Mouse (Mus musculus) CH12.LX (cell line): ENCODE measurements around the gene Nkapl. TPM values are rescaled to one million over a fixed set of nuclear protein-coding genes. Genes with fewer than 3 reads are reported as not detected.

Experiments
- DNase-seq: peaks from one replicate; pipeline ENCODE4 v3.0.0-alpha.2; 2013; ENCODE audit errors: extremely low read depth
- H3K27ac ChIP-seq: 2 replicates; pipeline ENCODE4 v1.5.1; 2012; ENCODE audit warnings: low read depth, mild to moderate bottlenecking, control low read depth, moderate library complexity; ENCODE audit not compliant: insufficient read depth
- H3K27me3 ChIP-seq: replicated peaks from 2 replicates; pipeline ENCODE3; 2012; ENCODE audit warnings: inconsistent platforms
- H3K36me3 ChIP-seq, 2 experiments: replicated peaks in 1 of 2; 2 replicates each; pipeline versions ENCODE3 to v1.6.1; 2012; ENCODE audit warnings: inconsistent platforms in 1 of 2, low read length in 1 of 2, mild to moderate bottlenecking in 1 of 2, mixed read lengths in 1 of 2, moderate library complexity in 1 of 2; ENCODE audit not compliant: control insufficient read depth in 1 of 2, insufficient read depth in 1 of 2
- H3K4me1 ChIP-seq, 2 experiments: 2 replicates each; pipeline ENCODE4 v1.6.1; 2012; ENCODE audit warnings: inconsistent platforms in 1 of 2, moderate library complexity in 1 of 2; ENCODE audit not compliant: insufficient read depth in 2 of 2, control insufficient read depth in 1 of 2
- H3K4me2 ChIP-seq: 2 replicates; pipeline ENCODE4 v1.6.1; 2012; ENCODE audit warnings: low read depth, mild to moderate bottlenecking, control low read depth; ENCODE audit not compliant: poor library complexity, insufficient read depth, severe bottlenecking
- H3K4me3 ChIP-seq, 3 experiments: fragments of 150-350 bp in 1 of 3; sonication (generic) in 1 of 3; replicated peaks in 1 of 3; 2 replicates each; pipeline versions ENCODE3 to v1.5.1; 2011 to 2012; ENCODE audit warnings: low read depth in 2 of 3, low read length in 2 of 3, mild to moderate bottlenecking in 2 of 3, moderate library complexity in 2 of 3, control low read depth in 1 of 3, improper control_type of control experiment in 1 of 3, inconsistent platforms in 1 of 3, mixed read lengths in 1 of 3; ENCODE audit not compliant: poor library complexity in 1 of 3
- H3K79me2 ChIP-seq: replicated peaks from 2 replicates; pipeline ENCODE4 v1.6.1; 2012; ENCODE audit warnings: mild to moderate bottlenecking, moderate library complexity; ENCODE audit not compliant: control insufficient read depth, poor library complexity, insufficient read depth, severe bottlenecking; ENCODE audit errors: extremely low read depth
- H3K9ac ChIP-seq: 2 replicates; pipeline ENCODE4 v1.6.1; 2012; ENCODE audit warnings: low read depth, mild to moderate bottlenecking, control low read depth, moderate library complexity; ENCODE audit not compliant: insufficient read depth
- H3K9me3 ChIP-seq: replicated peaks from 2 replicates; pipeline ENCODE3; 2012; ENCODE audit warnings: low read length, inconsistent platforms, mixed read lengths
- BHLHE40 ChIP-seq: IDR thresholded peaks from 2 replicates; pipeline ENCODE4 v1.6.1; 2011; ENCODE audit warnings: mild to moderate bottlenecking, low read depth, low read length, improper control_type of control experiment
- CTCF ChIP-seq, 2 experiments: IDR thresholded peaks in 1 of 2; conservative IDR thresholded peaks in 1 of 2; 2 replicates each; pipeline ENCODE4 v1.5.1; 2011 to 2012; ENCODE audit warnings: low read depth in 2 of 2, low read length in 2 of 2, improper control_type of control experiment in 1 of 2, inconsistent platforms in 1 of 2, mild to moderate bottlenecking in 1 of 2, moderate library complexity in 1 of 2
- ELF1 ChIP-seq: IDR thresholded peaks from 2 replicates; pipeline ENCODE4 v1.6.1; 2014; ENCODE audit warnings: low read depth, mild to moderate bottlenecking, inconsistent platforms, low read length, improper control_type of control experiment
- EP300 ChIP-seq: IDR thresholded peaks from 2 replicates; pipeline ENCODE4 v1.6.1; 2011; ENCODE audit warnings: low read length, improper control_type of control experiment
- ETS1 ChIP-seq: conservative IDR thresholded peaks from 2 replicates; pipeline ENCODE4 v1.6.1; 2012; ENCODE audit warnings: low read depth, mild to moderate bottlenecking, inconsistent platforms, low read length, improper control_type of control experiment, moderate library complexity
- HCFC1 ChIP-seq: IDR thresholded peaks from 2 replicates; pipeline ENCODE4 v1.6.1; 2012; ENCODE audit warnings: low read depth, mild to moderate bottlenecking, inconsistent platforms, low read length, improper control_type of control experiment
- JUN ChIP-seq: IDR thresholded peaks from 2 replicates; pipeline ENCODE4 v1.6.1; 2011; ENCODE audit warnings: low read depth, mild to moderate bottlenecking, low read length, improper control_type of control experiment, moderate library complexity; ENCODE audit not compliant: insufficient read depth
- KAT2A ChIP-seq: IDR thresholded peaks from 2 replicates; pipeline ENCODE4 v1.6.1; 2012; ENCODE audit warnings: low read length, improper control_type of control experiment, inconsistent platforms; ENCODE audit not compliant: insufficient replicate concordance
- MYC ChIP-seq: IDR thresholded peaks from 2 replicates; pipeline ENCODE4 v1.6.1; 2011; ENCODE audit warnings: low read depth, mild to moderate bottlenecking, improper control_type of control experiment, low read length
- POLR2AphosphoS2 ChIP-seq: IDR thresholded peaks from 2 replicates; pipeline ENCODE4 v1.6.1; 2011; ENCODE audit warnings: low read depth, low read length, improper control_type of control experiment
- SIN3A ChIP-seq: IDR thresholded peaks from 2 replicates; pipeline ENCODE4 v1.6.1; 2012; ENCODE audit warnings: low read length, improper control_type of control experiment, inconsistent platforms
- SMC3 ChIP-seq: IDR thresholded peaks from 2 replicates; pipeline ENCODE4 v1.6.1; 2011; ENCODE audit warnings: low read depth, low read length, improper control_type of control experiment
- USF2 ChIP-seq: conservative IDR thresholded peaks from 2 replicates; pipeline ENCODE4 v1.6.1; 2011; ENCODE audit warnings: low read depth, low read length, improper control_type of control experiment
- ZMIZ1 ChIP-seq: IDR thresholded peaks from 2 replicates; pipeline ENCODE4 v1.6.1; 2012; ENCODE audit warnings: low read depth, mild to moderate bottlenecking, inconsistent platforms, low read length, improper control_type of control experiment
- dilution Hi-C: fragments of 300-500 bp; cut with MboI; formaldehyde crosslinking; loops from 2 replicates; pipeline ENCODE4 v1.14.3; 2020; ENCODE audit warnings: low sequenced_read_pairs; ENCODE audit not compliant: extremely low pct_unique_long_range_greater_than_20kb, extremely low pct_ligation_motif_present
- in situ Hi-C: fragments of 300-500 bp; cut with MboI; formaldehyde crosslinking; loops from 3 replicates; pipeline ENCODE4 v1.14.3; 2019; ENCODE audit warnings: low sequenced_read_pairs, low pct_ligation_motif_present, low pct_unique_long_range_greater_than_20kb, mixed read lengths
- polyA plus RNA-seq: library from polyadenylated mRNA; unstranded; fragments of >175 nt; gene quantifications from 2 replicates; pipeline ENCODE4 v1.2.1, GENCODE M21; 2012; ENCODE audit warnings: low read depth; ENCODE audit not compliant: insufficient read length
- total RNA-seq, 2 experiments: library from RNA; depleted of rRNA; stranded (reverse); fragments of 300-350 nt in 1 of 2; fragments of >200 nt in 1 of 2; gene quantifications; 2 replicates each; pipeline ENCODE4 v1.2.3; 2012 to 2014

The Nkapl gene
- total and polyA plus RNA-seq, 3 experiments, result 0.26 to 0.90 (median 0.76) TPM

DNA sequence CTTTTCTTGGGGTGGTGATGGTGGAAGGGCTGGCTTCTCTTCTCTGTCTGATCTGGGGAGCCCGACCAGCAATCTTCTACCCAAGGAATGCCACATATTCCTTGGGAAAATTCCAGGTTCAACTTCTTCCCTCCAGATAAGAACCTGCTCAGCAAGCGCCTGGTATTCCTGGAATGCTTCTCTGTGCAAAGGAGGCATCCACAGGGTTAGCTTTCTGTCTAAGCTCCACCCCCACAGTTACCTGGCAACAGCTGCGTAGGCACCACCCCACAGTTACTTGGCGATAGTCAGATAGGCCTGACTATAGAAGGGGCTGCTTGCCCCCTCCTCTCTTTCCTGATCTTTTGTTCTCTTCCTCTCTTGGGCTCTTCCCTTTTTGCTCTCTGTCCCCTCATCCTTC lies 12.0 kb downstream of the Nkapl start:
- H3K4me3 ChIP-seq, result no peak overlapping the region
- no peak overlapping the region for H3K9ac ChIP-seq
- H3K4me1 ChIP-seq, result peaks cover 0 to 14% of the 10 kb centered on the region in 2 experiments; a peak in 2 of 4 replicates
- dilution Hi-C loops (no loop called here), in situ Hi-C loops (loop anchor here (10.0 kb wide), 1 partner anchor 52 kb away; the partner anchor contains the start of gene Zkscan3)
- TF ChIP-seq SMC3, result no peak
- TF ChIP-seq EP300, result no peak
- no peak for TF ChIP-seq CTCF (conservative IDR thresholded peaks at IDR 0.05 in 1 of 2, IDR thresholded peaks at IDR 0.05 in 1 of 2; ENCODE audit: low read depth in 2 of 2, low read length in 2 of 2)
- TF ChIP-seq MYC, result no peak
- TF ChIP-seq HCFC1, result no peak
- TF ChIP-seq POLR2AphosphoS2, result no peak
- TF ChIP-seq BHLHE40, result no peak
- TF ChIP-seq ZMIZ1, result no peak
- H3K36me3 ChIP-seq, result peaks cover 0 to 6% of the 10 kb centered on the region in 2 experiments
- H3K79me2 ChIP-seq, result peaks cover 21% of the 10 kb centered on the region
- no peak overlapping the region for H3K27ac ChIP-seq
- H3K27me3 ChIP-seq, result peaks cover 6% of the 10 kb centered on the region
- no peaks in the 10 kb centered on the region for H3K9me3 ChIP-seq
- no peak for DNase-seq
- no peak overlapping the region for H3K4me2 ChIP-seq

DNA sequence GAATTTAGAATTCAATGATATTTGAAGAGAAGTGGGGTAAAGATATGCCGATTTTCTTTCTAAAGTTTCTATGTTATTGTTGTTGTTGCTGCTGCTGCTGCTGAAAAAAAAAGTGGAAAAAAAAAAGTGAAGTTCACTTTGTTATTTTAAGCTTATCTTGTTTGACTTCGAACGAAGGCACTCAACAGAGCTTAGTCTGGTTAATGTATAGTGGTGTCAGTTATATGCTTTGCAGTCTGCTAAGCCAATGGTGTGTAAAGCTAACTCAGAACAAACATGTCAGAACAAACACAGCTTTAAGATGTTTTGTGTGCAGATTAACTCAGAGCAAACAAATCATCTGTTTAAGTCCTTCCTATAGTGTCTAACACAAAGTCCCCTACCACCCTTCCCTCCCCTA lies 14.2 kb downstream of the Nkapl start:
- Histone ChIP-seq H3K9me3 (no peaks in the 10 kb centered on the region), H3K36me3 (peaks cover under 1 to 22% of the 10 kb centered on the region in 2 experiments), H3K9ac (peak overlapping the region; percentile 64; the same call in 1 of the 2 replicates), H3K27ac (no peak overlapping the region), H3K4me2 (peak overlapping the region; percentile 79; the same call in 1 of the 2 replicates), H3K27me3 (no peaks in the 10 kb centered on the region), H3K4me1 (peaks cover 0 to 14% of the 10 kb centered on the region in 2 experiments; a peak in 2 of 4 replicates), H3K4me3 (peak overlapping the region in 1 of 3 experiments; percentile 83), H3K79me2 (peaks cover 31% of the 10 kb centered on the region)
- in situ Hi-C loops (loop anchor here (10.0 kb wide), 1 partner anchor 49 kb away; the partner anchor contains the start of gene Zkscan3), dilution Hi-C loops (no loop called here)
- DNase-seq, result no peak
- TF ChIP-seq SMC3, result no peak
- TF ChIP-seq ELF1, result no peak
- TF ChIP-seq SIN3A, result no peak
- no peak for TF ChIP-seq USF2
- TF ChIP-seq JUN, result no peak
- TF ChIP-seq ETS1, result no peak
- TF ChIP-seq KAT2A, result no peak
- TF ChIP-seq, all 38 proteins: peak for 0
